Mouse (Mus musculus) kidney, adult 2 months (tissue): ENCODE measurements around the gene Cd209b.

ENCODE experiments used
- CTCF ChIP-seq: fragments of 200-500 bp; conservative IDR thresholded peaks from 2 replicates; pipeline ENCODE4 v1.5.1; 2011; ENCODE audit warnings: low read depth, mild to moderate bottlenecking, control low read depth, low read length, moderate library complexity, mixed read lengths; ENCODE audit not compliant: insufficient read depth, insufficient read length
- POLR2A ChIP-seq: fragments of 200-500 bp; IDR thresholded peaks from one replicate; pipeline ENCODE4 v1.6.1; 2011; ENCODE audit warnings: low read depth, low read length, control low read depth

GRCm38 (mm10) chr8:3878455-3878854 lies 48.2 kb downstream of the Cd209b start, which contains the start of gene Cd209d:
- TF ChIP-seq CTCF (no peak), POLR2A (no peak)
